Mouse (Mus musculus): ENCODE measurements around the gene D630045J12Rik. TPM values are rescaled to one million over a fixed set of nuclear protein-coding genes. Genes with fewer than 3 reads are reported as not detected.

The D630045J12Rik gene
- total RNA-seq, 1 experiment = 4.1 TPM

GRCm38 (mm10) chr6:38103775-38104174, 150.0 kb downstream of the D630045J12Rik start:
- TF ChIP-seq ZC3H11A (IDR thresholded peaks at IDR 0.05; ENCODE audit: borderline replicate concordance, low read depth, low read length) (no peak), HCFC1 (IDR thresholded peaks at IDR 0.05; ENCODE audit: borderline replicate concordance, insufficient read depth, low read length) (no peak), ZNF384 (IDR thresholded peaks at IDR 0.05; ENCODE audit: low read depth, low read length) (no peak), MAFK (IDR thresholded peaks at IDR 0.05; ENCODE audit: insufficient read depth, low read depth, low read length) (no peak), CHD2 (IDR thresholded peaks at IDR 0.05; ENCODE audit: low read depth, low read length) (no peak)
- Histone ChIP-seq H3K9me3 (ENCODE audit: control insufficient read depth, insufficient read depth, low read depth, low read length) (no peaks in the 10 kb centered on the region), H3K4me1 (ENCODE audit: control insufficient read depth in 2 of 2, insufficient read depth in 2 of 2, low read length in 2 of 2, poor library complexity in 1 of 2) (peaks cover 2 to 10% of the 10 kb centered on the region in 2 experiments; a peak in 1 of 4 replicates), H3K36me3 (ENCODE audit: control insufficient read depth, insufficient read depth, low read length, poor library complexity, severe bottlenecking) (no peaks in the 10 kb centered on the region), H3K9ac (ENCODE audit: insufficient read depth, low read depth, low read length, poor library complexity, severe bottlenecking) (no peak overlapping the region), H3K4me3 (ENCODE audit: insufficient read depth in 1 of 2, low read depth in 1 of 2, low read length in 2 of 2, poor library complexity in 1 of 2, severe bottlenecking in 1 of 2) (no peak overlapping the region), H3K27ac (ENCODE audit: insufficient read depth, low read depth, low read length, poor library complexity, severe bottlenecking) (no peak overlapping the region)
- no peak for DNase-seq (ENCODE audit: low read depth, low spot score)
- in situ Hi-C loops (cut with MboI; ENCODE audit: low sequenced_read_pairs in 2 of 2, unreplicated experiment in 2 of 2) = no loop called here

GRCm38 (mm10) chr6:38102216-38102795, 151.5 kb downstream of the D630045J12Rik start:
- no peak for TF ChIP-seq ZNF384 (IDR thresholded peaks at IDR 0.05; ENCODE audit: low read depth, low read length)
- TF ChIP-seq HCFC1 (IDR thresholded peaks at IDR 0.05; ENCODE audit: borderline replicate concordance, insufficient read depth, low read length) = no peak
- no peak for TF ChIP-seq ZC3H11A (IDR thresholded peaks at IDR 0.05; ENCODE audit: borderline replicate concordance, low read depth, low read length)
- TF ChIP-seq MAFK (IDR thresholded peaks at IDR 0.05; ENCODE audit: insufficient read depth, low read depth, low read length) = no peak
- TF ChIP-seq CHD2 (IDR thresholded peaks at IDR 0.05; ENCODE audit: low read depth, low read length) = no peak
- H3K9me3 ChIP-seq (ENCODE audit: control insufficient read depth, insufficient read depth, low read depth, low read length) = no peaks in the 10 kb centered on the region

GRCm38 (mm10) chr6:38096961-38097370, 156.8 kb downstream of the D630045J12Rik start:
- no peak overlapping the region for H3K9ac ChIP-seq (ENCODE audit: insufficient read depth, low read depth, low read length, poor library complexity, severe bottlenecking)
- H3K27ac ChIP-seq (ENCODE audit: insufficient read depth, low read depth, low read length, poor library complexity, severe bottlenecking) = 0 out of 2 replicates have a peak overlapping the region, but pooled peaks have one; percentile 27
- no peaks in the 10 kb centered on the region for H3K9me3 ChIP-seq (ENCODE audit: control insufficient read depth, insufficient read depth, low read depth, low read length)
- no peak for DNase-seq (ENCODE audit: low read depth, low spot score)
- peak overlapping the region in 1 of 2 experiments; percentile 27; a peak in 2 of 4 replicates for H3K4me3 ChIP-seq (ENCODE audit: insufficient read depth in 1 of 2, low read depth in 1 of 2, low read length in 2 of 2, poor library complexity in 1 of 2, severe bottlenecking in 1 of 2)
- no peaks in the 10 kb centered on the region for H3K36me3 ChIP-seq (ENCODE audit: control insufficient read depth, insufficient read depth, low read length, poor library complexity, severe bottlenecking)
- peaks cover 0 to 12% of the 10 kb centered on the region in 2 experiments; a peak in 1 of 4 replicates for H3K4me1 ChIP-seq (ENCODE audit: control insufficient read depth in 2 of 2, insufficient read depth in 2 of 2, low read length in 2 of 2, poor library complexity in 1 of 2)
- in situ Hi-C loops (cut with MboI; ENCODE audit: low sequenced_read_pairs in 2 of 2, unreplicated experiment in 2 of 2) = no loop called here
- TF ChIP-seq CHD2 (IDR thresholded peaks at IDR 0.05; ENCODE audit: low read depth, low read length) = no peak

More at GRCm38 (mm10) chr6:38102216-38102795, 151.5 kb downstream of the D630045J12Rik start:
- Histone ChIP-seq H3K4me3 (ENCODE audit: insufficient read depth in 1 of 2, low read depth in 1 of 2, low read length in 2 of 2, poor library complexity in 1 of 2, severe bottlenecking in 1 of 2) (no peak overlapping the region), H3K27ac (ENCODE audit: insufficient read depth, low read depth, low read length, poor library complexity, severe bottlenecking) (no peak overlapping the region), H3K9ac (ENCODE audit: insufficient read depth, low read depth, low read length, poor library complexity, severe bottlenecking) (no peak overlapping the region), H3K4me1 (ENCODE audit: control insufficient read depth in 2 of 2, insufficient read depth in 2 of 2, low read length in 2 of 2, poor library complexity in 1 of 2) (peaks cover 0 to 9% of the 10 kb centered on the region in 2 experiments; a peak in 1 of 4 replicates), H3K36me3 (ENCODE audit: control insufficient read depth, insufficient read depth, low read length, poor library complexity, severe bottlenecking) (no peaks in the 10 kb centered on the region)
- DNase-seq (ENCODE audit: low read depth, low spot score) = no peak
- in situ Hi-C loops (cut with MboI; ENCODE audit: low sequenced_read_pairs in 2 of 2, unreplicated experiment in 2 of 2) = no loop called here

GRCm38 (mm10) chr6:38094701-38095100, 159.1 kb downstream of the D630045J12Rik start:
- in situ Hi-C loops (cut with MboI; ENCODE audit: low sequenced_read_pairs in 2 of 2, unreplicated experiment in 2 of 2) = no loop called here
- Histone ChIP-seq H3K9ac (ENCODE audit: insufficient read depth, low read depth, low read length, poor library complexity, severe bottlenecking) (no peak overlapping the region), H3K27ac (ENCODE audit: insufficient read depth, low read depth, low read length, poor library complexity, severe bottlenecking) (no peak overlapping the region), H3K4me3 (ENCODE audit: insufficient read depth in 1 of 2, low read depth in 1 of 2, low read length in 2 of 2, poor library complexity in 1 of 2, severe bottlenecking in 1 of 2) (no peak overlapping the region), H3K36me3 (ENCODE audit: control insufficient read depth, insufficient read depth, low read length, poor library complexity, severe bottlenecking) (no peaks in the 10 kb centered on the region), H3K9me3 (ENCODE audit: control insufficient read depth, insufficient read depth, low read depth, low read length) (no peaks in the 10 kb centered on the region), H3K4me1 (ENCODE audit: control insufficient read depth in 2 of 2, insufficient read depth in 2 of 2, low read length in 2 of 2, poor library complexity in 1 of 2) (peaks cover 0 to 12% of the 10 kb centered on the region in 2 experiments; a peak in 1 of 4 replicates)
- no peak for DNase-seq (ENCODE audit: low read depth, low spot score)
- no peak for TF ChIP-seq HCFC1 (IDR thresholded peaks at IDR 0.05; ENCODE audit: borderline replicate concordance, insufficient read depth, low read length)
- TF ChIP-seq ZNF384 (IDR thresholded peaks at IDR 0.05; ENCODE audit: low read depth, low read length) = no peak
- no peak for TF ChIP-seq CHD2 (IDR thresholded peaks at IDR 0.05; ENCODE audit: low read depth, low read length)
- no peak for TF ChIP-seq ZC3H11A (IDR thresholded peaks at IDR 0.05; ENCODE audit: borderline replicate concordance, low read depth, low read length)
- no peak for TF ChIP-seq MAFK (IDR thresholded peaks at IDR 0.05; ENCODE audit: insufficient read depth, low read depth, low read length)

All from ES-E14 (cell line).